Mouse (Mus musculus) liver, adult (tissue): ENCODE results near the gene Rhoq.

ENCODE experiments used
- GATA4 ChIP-seq: IDR thresholded peaks from 2 replicates; pipeline ENCODE4 v1.6.1; 2014; ENCODE audit warnings: mild to moderate bottlenecking, low read length; ENCODE audit not compliant: insufficient replicate concordance

The Rhoq gene

DNA sequence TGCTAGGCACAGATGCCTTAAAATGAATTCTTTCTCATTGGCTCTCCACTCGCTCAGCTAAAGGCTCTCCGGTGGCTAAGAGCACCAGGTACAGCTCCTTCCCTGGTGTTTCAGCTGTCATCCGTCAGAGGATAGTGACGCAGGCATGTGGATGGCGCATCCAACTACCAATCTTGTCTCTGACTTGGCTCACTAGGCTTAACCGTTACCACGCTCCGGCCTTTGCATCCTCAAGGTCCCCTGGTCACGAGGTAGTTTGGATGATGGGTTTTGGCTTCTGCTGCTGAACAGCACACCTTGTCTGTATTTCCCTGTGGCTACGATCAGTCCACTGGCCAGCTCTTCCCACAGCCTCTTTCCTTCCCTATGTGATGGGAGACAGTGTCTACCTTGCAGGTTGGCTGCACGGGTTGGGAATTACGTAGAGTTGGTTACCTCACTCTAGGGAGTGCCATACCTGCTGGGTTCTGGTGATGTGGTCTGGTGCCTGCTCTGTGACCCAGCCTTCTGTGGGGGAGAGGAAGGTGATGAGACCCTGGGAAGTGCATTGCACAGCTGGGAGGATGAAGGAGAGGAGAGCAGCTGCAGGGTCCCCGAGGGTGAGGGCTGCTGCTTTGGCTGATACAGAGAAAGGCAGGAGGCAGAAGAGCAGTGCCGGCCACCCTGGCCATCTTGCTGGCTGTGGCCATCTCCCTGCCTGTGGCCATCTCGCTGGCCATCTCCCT is 7.3 kb downstream of the Rhoq start:
- TF ChIP-seq GATA4 = no peak

DNA sequence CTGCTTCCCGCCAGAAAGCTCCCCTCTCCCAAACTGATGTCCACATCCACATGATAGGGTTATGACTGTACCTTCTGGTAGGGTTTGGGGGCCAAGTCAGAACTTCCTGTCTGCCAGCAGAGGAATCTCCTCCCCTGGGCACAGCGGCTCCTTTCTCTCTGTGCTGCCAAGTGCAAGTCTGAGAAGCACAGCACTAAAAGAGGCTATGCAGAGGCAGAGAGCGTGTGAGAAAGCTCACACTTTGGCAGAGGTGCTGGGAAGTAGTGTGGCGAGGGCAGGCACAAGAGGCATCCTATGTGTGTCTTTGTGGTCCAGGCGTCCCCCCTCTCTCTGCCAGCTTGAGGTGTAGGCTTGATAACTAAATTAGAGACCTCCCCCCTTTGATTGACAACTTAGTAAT is 8.2 kb downstream of the Rhoq start:
- no peak for TF ChIP-seq GATA4

DNA sequence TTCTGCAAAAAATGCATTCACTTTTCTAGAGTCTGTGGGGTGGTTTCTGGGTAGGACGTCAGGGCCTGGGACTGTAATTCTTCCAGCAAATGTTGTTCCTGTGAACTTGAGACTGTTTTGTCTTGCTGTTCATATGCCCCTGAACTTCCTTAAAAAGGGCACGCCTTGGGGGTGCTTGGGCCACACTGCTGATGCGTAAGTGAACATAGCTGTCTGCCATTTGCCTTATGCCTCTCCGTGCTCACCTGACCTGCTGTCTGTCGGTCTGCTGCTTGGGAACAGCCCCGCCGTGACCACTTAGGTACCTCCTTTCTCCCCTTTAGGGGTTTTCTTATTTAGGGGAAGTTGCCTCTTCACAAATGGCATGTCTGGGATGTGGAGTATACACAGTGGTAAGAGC is 9.0 kb downstream of the Rhoq start:
- TF ChIP-seq GATA4 = no peak

DNA sequence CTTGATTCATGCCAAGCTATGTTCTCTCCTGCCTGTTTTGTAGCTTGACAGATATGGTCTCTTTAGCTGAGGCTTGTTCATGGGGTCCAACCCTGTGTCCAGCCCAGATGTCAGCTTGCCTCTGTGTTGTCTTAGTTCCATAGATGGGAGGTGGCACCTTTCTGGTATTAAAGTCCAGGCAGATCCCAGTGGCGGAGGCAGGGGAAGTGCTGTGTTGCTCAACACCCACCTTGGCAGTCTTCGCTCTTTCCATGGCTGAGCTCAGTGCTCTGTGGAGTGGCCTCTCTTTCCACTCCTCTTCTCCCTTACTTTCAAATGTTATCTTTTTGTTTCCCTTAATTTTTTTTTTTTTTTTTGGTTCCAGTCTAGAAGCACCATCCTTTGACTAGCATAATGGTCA is 10.2 kb downstream of the Rhoq start:
- TF ChIP-seq GATA4 = no peak

DNA sequence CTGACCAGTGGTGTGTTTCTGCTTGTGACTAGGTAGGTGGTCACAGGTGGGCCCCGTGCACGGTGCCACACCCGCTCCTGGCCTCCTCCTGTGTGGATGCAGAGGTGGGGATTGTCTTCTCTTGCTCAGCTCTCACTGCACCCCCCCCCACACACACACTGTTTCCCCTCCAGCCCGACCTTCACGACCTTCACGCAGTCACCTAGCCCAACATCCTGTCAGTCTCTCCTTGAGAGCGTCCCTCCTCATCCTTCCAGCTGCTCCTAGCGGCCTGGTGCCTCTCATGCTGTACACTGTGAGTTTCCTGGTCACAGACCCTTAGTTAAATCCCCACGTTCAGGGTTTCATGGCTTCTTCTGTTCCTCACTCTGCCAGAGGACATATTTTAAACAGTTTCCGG is 13.5 kb downstream of the Rhoq start:
- no peak for TF ChIP-seq GATA4

DNA sequence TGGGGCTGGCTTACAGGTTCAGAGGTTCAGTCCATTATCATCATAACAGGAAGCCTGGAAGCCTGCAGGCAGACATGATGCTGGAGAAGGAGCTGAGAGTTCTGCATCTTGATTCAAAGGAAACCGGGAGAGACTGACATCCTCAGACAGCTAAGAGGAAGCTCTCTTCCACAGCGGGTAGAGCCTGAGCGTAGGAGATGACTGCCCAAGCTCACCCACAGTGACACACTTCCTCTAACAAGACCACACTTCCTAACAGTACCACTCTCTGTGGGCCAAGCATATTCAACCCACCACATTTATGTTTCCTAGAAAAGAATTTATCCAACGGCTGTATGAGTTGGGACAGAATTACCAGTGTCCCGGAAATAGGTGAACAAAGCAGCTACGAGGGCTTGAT is 15.6 kb downstream of the Rhoq start:
- TF ChIP-seq GATA4 = no peak

DNA sequence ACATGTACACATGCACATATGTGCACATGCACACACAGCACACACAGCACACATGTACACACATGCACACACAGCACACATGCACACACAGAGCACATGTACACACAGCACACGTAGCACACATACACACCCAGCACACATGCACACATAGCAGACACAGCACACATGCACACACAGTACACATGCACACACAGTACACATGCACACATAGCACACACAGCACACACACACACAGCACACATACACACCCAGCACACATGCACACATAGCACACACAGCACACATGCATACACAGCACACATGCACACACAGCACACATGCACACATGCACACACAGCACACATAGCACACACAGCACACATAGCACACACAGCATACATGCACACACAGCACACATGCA is 18.3 kb downstream of the Rhoq start:
- TF ChIP-seq GATA4 = no peak

DNA sequence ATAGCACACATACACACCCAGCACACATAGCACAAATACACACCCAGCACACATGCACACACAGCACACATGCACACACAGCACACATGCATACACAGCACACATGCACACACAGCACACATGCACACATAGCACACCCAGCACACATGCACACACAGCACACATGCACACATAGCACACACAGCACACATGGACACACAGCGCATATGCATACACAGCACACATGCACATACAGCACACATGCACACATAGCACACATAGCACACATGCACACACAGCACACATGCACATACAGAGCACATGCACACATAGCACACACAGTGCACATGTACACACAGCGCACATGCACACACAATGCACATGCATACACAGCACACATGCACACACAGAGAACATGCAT is 18.8 kb downstream of the Rhoq start:
- TF ChIP-seq GATA4 = no peak

DNA sequence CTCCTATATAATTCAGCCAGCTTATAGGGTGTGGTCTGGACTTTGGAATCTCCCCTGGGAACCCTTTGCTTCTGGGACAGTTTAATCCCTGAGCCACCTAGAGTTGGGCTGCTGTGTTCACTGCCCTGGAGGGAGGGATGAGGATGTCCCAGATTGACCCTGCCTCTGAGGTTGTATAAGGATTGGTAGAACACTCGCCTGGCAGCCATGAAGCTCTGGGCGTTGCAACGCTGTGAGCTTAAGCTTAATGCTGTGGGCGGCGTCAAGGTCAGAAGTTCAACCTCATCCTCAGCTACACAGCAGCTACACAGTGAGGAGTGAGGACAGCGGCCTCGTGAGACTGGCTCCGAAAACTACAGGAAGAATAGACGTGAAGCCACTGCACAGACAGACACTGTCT is 19.6 kb downstream of the Rhoq start:
- no peak for TF ChIP-seq GATA4

DNA sequence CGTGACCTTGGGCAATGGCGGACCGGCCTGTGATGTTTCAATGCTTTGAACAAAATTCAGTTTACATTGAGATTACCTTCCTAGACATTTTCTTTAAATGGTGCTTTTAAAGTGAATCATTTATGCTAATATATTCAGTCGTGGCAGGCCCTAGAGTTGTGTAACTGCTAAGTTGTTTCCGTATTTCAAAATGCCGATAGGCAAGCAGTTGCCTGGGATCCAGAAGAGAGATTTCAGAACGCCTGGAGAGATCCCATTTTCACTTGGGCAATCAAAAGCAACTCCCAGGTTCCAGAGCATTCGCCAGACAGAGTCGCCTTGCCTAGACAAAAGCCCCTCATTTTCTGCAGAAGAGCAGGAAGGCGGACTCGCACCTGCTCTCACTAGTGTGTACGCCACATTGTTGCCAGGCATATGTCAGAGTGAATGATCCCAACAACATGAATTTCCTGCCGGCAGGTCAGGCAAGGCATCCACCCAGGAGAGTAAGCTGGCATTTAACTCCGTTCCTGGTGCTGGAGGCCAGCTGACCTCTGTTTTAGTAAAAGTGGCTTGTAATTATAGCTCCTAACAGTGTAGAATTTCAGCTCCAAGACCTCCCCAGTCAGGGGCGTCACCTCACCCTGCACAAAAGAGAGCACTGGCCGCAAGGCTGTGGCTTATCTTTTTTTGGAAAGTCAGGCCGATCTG is 23.7 kb downstream of the Rhoq start:
- TF ChIP-seq GATA4 = no peak

DNA sequence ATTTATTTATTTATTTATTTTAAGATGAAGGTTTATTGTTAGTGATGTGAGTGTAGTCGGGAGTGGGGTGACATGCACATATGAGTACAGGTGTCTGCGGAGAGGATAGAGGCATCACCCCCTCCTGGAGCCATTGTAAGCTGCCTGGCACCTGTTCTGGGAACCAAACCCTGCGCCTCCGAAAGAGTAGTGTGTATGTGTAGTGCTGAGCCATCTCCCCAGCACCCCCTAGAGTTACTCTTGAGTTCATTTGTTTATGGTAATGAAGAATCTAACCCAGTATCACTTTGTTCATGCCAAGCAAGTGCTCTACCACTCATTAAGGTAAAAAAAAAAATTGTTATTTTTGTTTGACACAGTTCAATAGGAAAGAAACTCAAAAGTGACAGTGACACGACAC is 25.3 kb downstream of the Rhoq start:
- no peak for TF ChIP-seq GATA4

DNA sequence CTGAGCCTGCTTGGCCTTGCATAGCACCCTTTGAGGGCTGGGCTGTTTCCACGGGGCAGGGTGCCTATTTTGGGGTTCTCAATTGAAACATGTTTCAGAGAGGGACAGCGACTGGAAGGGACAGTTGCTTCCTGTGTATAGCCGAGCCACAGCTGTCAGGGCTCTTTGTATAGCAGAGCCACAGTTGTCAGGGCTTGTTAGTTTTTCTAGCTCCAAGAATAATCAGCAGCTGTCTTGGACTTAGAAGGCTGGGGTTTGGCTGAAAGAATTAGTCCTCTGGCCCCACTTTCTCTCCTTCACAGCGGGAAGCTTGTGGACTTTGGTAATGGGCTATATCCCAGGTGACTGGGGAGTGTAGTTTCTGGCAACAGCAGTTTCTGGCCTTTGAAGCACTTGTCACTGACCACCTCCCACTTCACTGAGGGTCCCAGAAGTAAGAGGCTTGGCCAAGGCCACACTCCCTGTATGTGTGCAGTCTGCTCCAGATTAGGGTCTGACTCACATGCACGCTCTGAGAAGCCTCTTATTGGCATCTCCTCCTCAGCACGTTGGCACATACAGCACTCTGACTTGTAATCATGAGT is 25.8 kb downstream of the Rhoq start:
- no peak for TF ChIP-seq GATA4

DNA sequence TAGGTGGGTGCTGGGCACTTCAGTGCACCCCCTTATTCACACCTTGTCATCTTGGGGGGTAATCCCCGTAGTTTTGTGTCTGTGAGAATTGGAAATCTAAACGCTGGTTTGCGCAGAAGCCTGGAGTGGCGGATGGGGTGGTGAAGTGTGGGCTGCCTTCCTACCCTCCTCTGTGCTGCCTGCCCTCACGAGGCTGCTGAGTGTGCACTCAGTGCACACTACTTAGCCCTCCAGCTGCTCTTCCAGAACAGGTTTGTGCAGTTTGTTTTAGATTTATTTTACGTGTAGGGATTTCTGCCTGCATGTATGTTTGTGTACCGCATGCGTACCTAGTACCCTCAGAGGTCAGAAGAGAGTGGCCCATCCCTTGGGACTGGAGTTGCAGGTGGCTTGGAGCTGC is 28.4 kb downstream of the Rhoq start:
- TF ChIP-seq GATA4 = no peak

DNA sequence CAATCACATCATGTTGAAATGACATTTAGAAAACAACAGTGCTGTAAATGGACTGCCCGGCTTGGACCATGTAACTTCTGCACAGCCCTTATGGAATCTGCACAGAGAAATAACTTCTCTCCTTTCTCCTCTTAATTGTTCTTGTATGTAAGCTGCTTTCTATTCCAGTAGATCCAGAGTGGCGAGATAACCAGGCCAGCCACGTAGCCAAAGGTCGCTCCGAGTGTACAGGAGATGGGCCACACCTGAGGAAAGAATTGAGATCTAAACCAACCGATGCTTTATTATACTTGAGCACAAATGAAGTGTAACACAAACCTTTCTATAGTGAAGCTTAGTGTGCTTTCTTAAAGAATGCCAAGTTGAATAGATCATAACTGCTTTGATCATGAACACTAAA is 34.4 kb downstream of the Rhoq start:
- TF ChIP-seq GATA4 = no peak

DNA sequence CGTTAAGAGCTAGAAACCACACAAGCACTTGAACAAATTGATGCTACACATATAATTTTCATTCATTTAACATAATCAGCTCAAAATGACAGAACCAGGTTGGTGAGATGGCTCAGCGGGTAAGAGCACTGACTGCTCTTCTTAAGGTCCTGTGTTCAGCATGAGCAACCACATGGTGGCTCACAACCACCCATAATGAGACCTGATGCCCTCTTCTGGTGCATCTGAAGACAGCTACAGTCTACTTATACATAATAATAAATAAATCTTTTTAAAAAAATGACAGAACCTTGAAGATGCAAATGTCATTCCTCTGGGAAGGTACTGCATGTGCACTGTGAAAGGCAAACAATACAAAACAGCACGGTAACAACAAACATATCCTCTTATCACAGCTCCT is 46.1 kb downstream of the Rhoq start:
- TF ChIP-seq GATA4 = no peak

DNA sequence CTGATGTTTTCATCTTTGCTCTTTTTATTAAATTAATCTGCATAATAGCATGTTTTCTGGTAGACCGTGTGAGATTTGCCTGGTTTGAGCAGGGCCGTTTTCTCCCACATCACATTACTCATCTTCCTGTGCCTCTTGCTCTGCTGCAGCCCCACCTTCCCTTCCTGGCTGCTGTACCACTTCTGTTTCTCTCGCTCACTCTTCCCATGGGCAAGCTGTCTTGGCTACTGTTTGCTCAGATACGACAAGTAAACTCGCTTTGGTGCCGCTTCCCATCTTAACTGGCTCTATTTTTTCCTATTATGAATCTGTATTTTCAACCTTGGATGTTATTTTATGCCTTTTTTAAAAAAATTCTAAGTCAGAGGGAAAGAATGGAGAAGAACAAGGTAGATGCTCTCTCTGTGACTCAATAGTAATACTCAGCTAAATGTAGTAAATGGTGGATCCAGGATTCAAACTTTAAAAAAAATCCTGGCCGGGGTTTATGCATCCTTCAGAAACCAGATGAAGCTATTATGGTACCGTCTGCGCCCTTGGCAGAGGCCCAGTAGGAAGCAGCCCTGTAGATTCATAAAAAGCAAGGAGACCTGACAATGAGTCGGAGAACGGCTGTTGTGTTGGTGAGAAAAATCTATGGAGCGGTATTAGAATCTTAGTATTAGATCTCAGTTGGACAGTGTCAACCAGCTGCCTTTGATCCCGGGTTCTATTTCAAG is 48.6 kb downstream of the Rhoq start:
- TF ChIP-seq GATA4 = no peak
